Mouse (Mus musculus): ENCODE measurements around the gene Sec61g.
"Not testable (repeated sequence)": the region's sequence is repeated elsewhere in the genome, so short reads cannot be mapped to it uniquely, and the experiment has no call there.

DNA sequence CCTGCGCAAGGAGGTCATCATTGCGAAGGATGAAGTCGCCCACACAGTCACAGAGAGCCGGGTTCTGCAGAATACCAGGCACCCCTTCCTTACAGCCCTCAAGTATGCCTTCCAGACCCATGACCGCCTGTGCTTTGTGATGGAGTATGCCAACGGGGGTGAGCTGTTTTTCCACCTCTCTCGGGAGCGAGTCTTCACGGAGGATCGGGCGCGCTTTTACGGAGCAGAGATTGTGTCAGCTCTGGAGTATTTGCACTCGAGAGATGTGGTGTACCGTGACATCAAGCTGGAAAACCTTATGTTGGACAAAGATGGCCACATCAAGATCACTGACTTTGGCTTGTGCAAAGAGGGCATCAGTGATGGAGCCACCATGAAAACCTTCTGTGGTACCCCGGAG, 6.8 kb upstream of the Sec61g start:
- not testable (repeated sequence) for TF ChIP-seq POLR2A, CTCF (IDR thresholded peaks at IDR 0.05; ENCODE audit: extremely low read depth, insufficient read depth, low read length)
